Mouse (Mus musculus) C2C12 (cell line): ENCODE results near the gene Elmod2. TPM values are rescaled to one million over a fixed set of nuclear protein-coding genes. Genes with fewer than 3 reads are reported as not detected.
A peak's percentile ranks its signal among the peaks of the same experiment; 100 is the strongest.

Source experiments
- H3K27me3 ChIP-seq: one replicate; pipeline ENCODE4 v1.6.1; 2011; ENCODE audit not compliant: control insufficient read depth, insufficient read depth, insufficient read length
- H3K36me3 ChIP-seq: one replicate; pipeline ENCODE4 v1.6.1; 2011; ENCODE audit not compliant: control insufficient read depth, insufficient read depth
- H3K4me3 ChIP-seq: one replicate; pipeline ENCODE4 v1.5.1; 2011; ENCODE audit warnings: mild to moderate bottlenecking, control low read depth; ENCODE audit not compliant: poor library complexity, insufficient read depth, severe bottlenecking
- H3K79me2 ChIP-seq: one replicate; pipeline ENCODE4 v1.6.1; 2011; ENCODE audit not compliant: control insufficient read depth, insufficient read depth
- H3K79me3 ChIP-seq: one replicate; pipeline ENCODE4 v1.6.1; 2011; ENCODE audit warnings: low read depth, control low read depth
- H3ac ChIP-seq: one replicate; pipeline ENCODE3; 2011; ENCODE audit warnings: low read depth; ENCODE audit not compliant: control insufficient read depth, insufficient read length
- CEBPB ChIP-seq: IDR thresholded peaks from one replicate; pipeline ENCODE4 v1.6.1; 2011; ENCODE audit warnings: low read depth, mild to moderate bottlenecking, control low read depth, moderate library complexity
- CTCF ChIP-seq: IDR thresholded peaks from one replicate; pipeline ENCODE4 v1.5.1; 2011; ENCODE audit not compliant: control insufficient read depth, insufficient read depth, insufficient read length
- FOSL1 ChIP-seq: IDR thresholded peaks from one replicate; pipeline ENCODE4 v1.8.0; 2011; ENCODE audit warnings: mild to moderate bottlenecking, low read length; ENCODE audit not compliant: poor library complexity, insufficient read depth, severe bottlenecking
- MAX ChIP-seq: IDR thresholded peaks from one replicate; pipeline ENCODE4 v1.6.1; 2011; ENCODE audit warnings: mild to moderate bottlenecking, control low read depth
- MYOD1 ChIP-seq: IDR thresholded peaks from one replicate; pipeline ENCODE4 v1.6.1; 2011; ENCODE audit warnings: low read depth; ENCODE audit not compliant: control insufficient read depth, insufficient read length
- MYOG ChIP-seq: IDR thresholded peaks from one replicate; pipeline ENCODE4 v1.6.1; 2011; ENCODE audit not compliant: control insufficient read depth, insufficient read length; ENCODE audit errors: extremely low read depth
- USF1 ChIP-seq: IDR thresholded peaks from one replicate; pipeline ENCODE4 v1.6.1; 2011; ENCODE audit warnings: low read depth, mild to moderate bottlenecking, control low read depth, moderate library complexity
- polyA plus RNA-seq: library from polyadenylated mRNA; unstranded; fragments of >200 nt; fragmentation: generic; extraction: Trizol; gene quantifications from one replicate; pipeline ENCODE4 v1.2.1, GENCODE M21; 2012; ENCODE audit warnings: missing spikeins

Gene Elmod2
- polyA plus RNA-seq, 1 experiment, result 1.3 TPM

DNA sequence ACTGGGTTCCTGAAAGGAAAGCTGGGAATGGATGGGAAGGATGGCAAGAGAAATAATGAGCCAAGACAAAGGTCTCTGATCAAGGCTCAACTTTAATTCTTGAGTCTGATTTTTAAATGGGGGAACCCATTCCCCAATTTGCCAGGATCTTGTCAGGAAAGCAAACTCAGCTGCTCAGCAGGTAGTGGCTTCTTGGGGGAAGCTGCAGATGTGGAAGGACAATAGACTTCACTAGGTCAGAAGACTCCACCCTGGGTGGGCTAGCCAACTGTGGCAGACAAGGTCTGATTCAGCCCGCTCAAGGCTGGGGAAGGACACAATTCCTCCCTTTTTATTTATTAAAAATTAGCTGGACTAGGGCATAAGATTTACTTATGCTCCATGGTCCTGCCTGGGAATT lies 27.3 kb downstream of the Elmod2 start:
- no peaks in the 10 kb centered on the region for H3K79me2 ChIP-seq
- TF ChIP-seq FOSL1 (no peak), MYOG (no peak), MAX (no peak), CTCF (no peak), USF1 (no peak), MYOD1 (no peak), CEBPB (no peak)
- no peak overlapping the region for H3K4me3 ChIP-seq
- no peak overlapping the region for H3ac ChIP-seq
- no peaks in the 10 kb centered on the region for H3K27me3 ChIP-seq
- no peaks in the 10 kb centered on the region for H3K79me3 ChIP-seq
- no peaks in the 10 kb centered on the region for H3K36me3 ChIP-seq

DNA sequence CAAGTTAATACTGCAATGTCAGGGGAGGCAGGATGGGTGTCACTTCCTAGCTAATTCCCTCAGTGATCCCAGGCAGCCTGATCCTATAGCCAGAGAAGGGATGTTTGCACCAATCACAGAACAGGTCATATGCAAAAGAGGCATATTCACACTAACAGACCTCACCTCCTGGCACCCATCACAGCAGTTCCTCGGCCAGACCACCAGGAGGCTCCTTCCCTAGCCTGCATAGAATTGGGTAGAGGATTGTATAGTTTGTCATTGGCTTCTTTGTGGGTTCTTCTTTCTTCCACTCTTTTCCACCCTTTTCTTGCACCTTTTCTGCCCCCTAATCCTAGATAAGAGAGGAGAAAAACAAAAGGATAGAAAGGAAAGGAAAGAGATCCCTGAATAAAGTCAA lies 32.2 kb downstream of the Elmod2 start:
- H3K79me3 ChIP-seq, result no peaks in the 10 kb centered on the region
- peaks cover 6% of the 10 kb centered on the region for H3K27me3 ChIP-seq
- no peak overlapping the region for H3K4me3 ChIP-seq
- H3K36me3 ChIP-seq, result no peaks in the 10 kb centered on the region
- H3ac ChIP-seq, result no peak overlapping the region
- H3K79me2 ChIP-seq, result no peaks in the 10 kb centered on the region
- TF ChIP-seq MYOG (no peak), MYOD1 (no peak)

DNA sequence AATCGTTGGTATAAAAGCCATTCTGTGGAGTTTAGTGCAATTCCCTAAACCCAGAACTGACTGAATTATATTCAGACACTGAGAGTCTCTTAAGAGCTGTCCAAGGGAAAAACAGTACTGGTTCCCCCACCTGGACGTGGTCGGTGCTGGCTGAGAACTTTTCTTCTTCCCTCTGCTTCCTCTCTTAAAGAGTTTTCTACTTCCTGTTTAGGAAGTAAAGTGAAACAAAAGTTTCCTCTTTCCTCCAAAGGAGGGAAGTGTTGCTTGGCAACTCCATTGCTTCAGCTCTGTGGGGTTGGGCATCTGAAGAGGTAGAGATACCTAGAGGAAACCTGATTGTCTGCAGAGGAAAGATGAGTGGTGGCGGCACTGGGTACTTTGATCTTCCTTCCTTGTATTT lies 34.9 kb downstream of the Elmod2 start:
- TF ChIP-seq FOSL1, result no peak
- no peak for TF ChIP-seq CEBPB
- no peak for TF ChIP-seq MAX
- no peak for TF ChIP-seq MYOG
- no peak for TF ChIP-seq USF1
- TF ChIP-seq MYOD1, result no peak
- no peak for TF ChIP-seq CTCF
- Histone ChIP-seq H3K79me3 (no peaks in the 10 kb centered on the region), H3ac (no peak overlapping the region), H3K4me3 (no peak overlapping the region), H3K79me2 (no peaks in the 10 kb centered on the region), H3K27me3 (peaks cover 10% of the 10 kb centered on the region), H3K36me3 (no peaks in the 10 kb centered on the region)

GRCm38 (mm10) chr8:83290176-83290575 lies 42.1 kb downstream of the Elmod2 start, which contains the start of gene Ucp1:
TSS of gene Ucp1 (plus strand) at chr8:83290352.
- H3K79me3 ChIP-seq, result no peaks in the 10 kb centered on the region
- no peak within 1 kb of the TSS for H3ac ChIP-seq
- H3K4me3 ChIP-seq, result no peak within 1 kb of the TSS
- no peaks in the 10 kb centered on the region for H3K79me2 ChIP-seq
- H3K27me3 ChIP-seq, result peaks cover 27% of the 10 kb centered on the region
- TF ChIP-seq MAX, result no peak
- TF ChIP-seq CTCF, result no peak
- no peak for TF ChIP-seq CEBPB
- TF ChIP-seq MYOD1, result no peak
- TF ChIP-seq USF1, result no peak
- TF ChIP-seq MYOG, result no peak
- no peak for TF ChIP-seq FOSL1
- H3K36me3 ChIP-seq, result no peaks in the 10 kb centered on the region

DNA sequence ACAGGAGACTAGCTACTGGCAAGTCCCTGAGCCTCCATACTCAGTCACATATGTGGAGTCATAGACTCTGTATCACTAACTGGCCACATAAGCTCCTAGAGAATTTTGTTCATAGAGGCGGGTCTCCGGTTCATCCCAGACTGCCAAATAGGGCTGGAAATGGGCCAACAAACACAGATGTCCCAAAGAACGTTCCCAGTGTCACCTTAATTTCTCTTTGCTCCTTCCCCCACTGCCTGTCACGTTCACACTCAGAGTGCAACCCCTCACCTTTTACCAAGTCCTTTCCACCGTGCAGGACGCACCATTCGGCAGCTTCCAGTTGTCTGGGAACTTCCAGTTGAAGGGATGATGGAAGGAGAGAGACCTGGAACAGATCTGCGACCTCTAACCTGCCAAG lies 46.9 kb downstream of the Elmod2 start:
- no peaks in the 10 kb centered on the region for H3K79me2 ChIP-seq
- H3K4me3 ChIP-seq, result no peak overlapping the region
- H3K36me3 ChIP-seq, result no peaks in the 10 kb centered on the region
- no peaks in the 10 kb centered on the region for H3K79me3 ChIP-seq
- peaks cover 15% of the 10 kb centered on the region for H3K27me3 ChIP-seq
- TF ChIP-seq CTCF, result no peak
- TF ChIP-seq CEBPB, result no peak
- TF ChIP-seq MYOD1, result no peak
- no peak for TF ChIP-seq USF1
- no peak for TF ChIP-seq MAX
- no peak for TF ChIP-seq MYOG
- no peak for TF ChIP-seq FOSL1
- H3ac ChIP-seq, result no peak overlapping the region

- Histone ChIP-seq H3K27me3 (no peaks in the 10 kb centered on the region), H3K4me3 (no peak overlapping the region), H3K79me2 (no peaks in the 10 kb centered on the region), H3K79me3 (no peaks in the 10 kb centered on the region), H3K36me3 (no peaks in the 10 kb centered on the region), H3ac (no peak overlapping the region)
- TF ChIP-seq CEBPB, result peak; percentile 7
- TF ChIP-seq MYOD1, result peak; percentile 23
- TF ChIP-seq FOSL1, result peak; percentile 49
- TF ChIP-seq MYOG, result no peak
These were observed 53.9 kb downstream of the Elmod2 start for GRCm38 (mm10) chr8:83278431-83278830.
